Mouse (Mus musculus) liver, adult 2 months (tissue): ENCODE results near the gene Zfp408.

ENCODE experiments used
- CTCF ChIP-seq: fragments of 200-500 bp; IDR thresholded peaks from 2 replicates; pipeline ENCODE4 v1.5.1; 2011; ENCODE audit warnings: low read depth, low read length, control low read depth
- POLR2A ChIP-seq: fragments of 200-500 bp; IDR thresholded peaks from 2 replicates; pipeline ENCODE4 v1.6.1; 2011; ENCODE audit warnings: low read length, control low read depth; ENCODE audit not compliant: insufficient read depth; ENCODE audit errors: extremely low read depth

- no peak for TF ChIP-seq CTCF
- TF ChIP-seq POLR2A = no peak
Measured at GRCm38 (mm10) chr2:91652863-91653262, 3.3 kb upstream of the Zfp408 start.
